Mouse (Mus musculus): ENCODE results near the gene Cyth2.

Gene Cyth2

DNA sequence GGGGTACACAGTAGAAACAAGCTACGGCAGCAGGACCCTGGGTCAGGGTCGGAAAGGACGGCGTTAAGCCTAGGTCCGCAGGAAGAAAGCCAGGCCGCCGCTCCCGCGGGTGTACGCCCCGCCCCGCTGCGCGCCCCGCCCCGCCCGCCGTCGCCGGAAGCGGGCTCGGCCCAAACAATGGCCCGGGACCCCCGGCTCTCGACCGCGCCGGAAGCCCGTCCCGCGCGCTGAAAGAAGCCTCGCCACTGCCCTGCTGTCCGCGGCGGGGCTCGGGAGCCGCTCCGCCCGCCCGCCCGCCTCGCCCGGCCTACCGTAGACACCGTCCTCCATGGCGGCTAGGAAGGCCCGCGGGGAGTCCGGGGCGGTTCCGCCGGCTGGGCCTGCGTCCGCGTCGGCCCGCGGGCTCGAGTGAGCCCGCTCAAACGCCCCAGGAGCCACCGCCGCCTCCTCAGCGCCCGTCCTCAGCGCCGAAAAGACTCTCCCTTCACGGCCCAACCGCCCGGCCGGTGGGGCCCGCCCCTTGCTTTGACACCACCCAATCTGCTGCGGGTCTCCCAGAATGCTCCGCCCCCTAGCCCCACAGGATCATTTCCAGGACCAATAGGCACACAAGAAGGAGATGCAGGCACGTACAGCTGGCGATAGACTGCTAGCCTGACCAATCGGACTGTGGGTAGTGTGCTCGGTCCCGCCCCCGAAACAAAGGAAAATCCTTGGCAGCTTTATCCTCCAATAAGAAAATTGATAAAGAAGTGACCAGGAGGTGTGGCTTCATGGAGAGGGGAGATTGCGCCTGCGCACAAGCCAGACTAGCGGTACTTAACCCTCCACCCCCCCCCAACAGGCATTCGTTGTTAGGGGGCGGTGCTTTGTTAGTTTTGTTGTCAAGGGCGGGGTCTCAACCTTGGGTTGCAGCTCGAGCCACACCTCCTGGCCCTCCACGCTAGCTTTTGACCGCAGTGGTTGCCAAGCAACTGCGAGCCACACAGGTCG, at the start of gene Cyth2:
Gene Cyth2 (minus strand): TSS at position 795 of the 993 bp plus-strand sequence.
- peak; percentile 99 to 100 for DNase-seq

DNA sequence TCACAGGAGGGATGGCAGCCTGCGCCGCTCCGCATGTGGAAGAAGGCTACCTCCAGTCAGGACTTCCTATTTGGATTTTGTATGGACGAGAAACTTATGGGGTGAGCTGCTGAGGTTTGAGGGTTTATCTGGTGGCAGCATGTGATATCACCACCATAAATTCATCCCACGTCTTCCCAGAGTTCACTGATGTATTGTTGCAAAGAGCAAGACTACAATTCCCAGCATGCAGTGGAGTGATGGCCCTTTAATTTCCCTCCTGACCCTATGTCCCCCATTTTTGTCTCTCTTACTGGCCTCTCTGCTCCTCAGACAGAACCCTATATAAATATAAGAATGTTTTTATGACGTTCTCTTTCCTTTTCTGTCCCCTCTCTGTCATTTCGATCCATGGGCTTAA, 48.4 kb upstream of the Cyth2 start:
- DNase-seq: no peak

DNA sequence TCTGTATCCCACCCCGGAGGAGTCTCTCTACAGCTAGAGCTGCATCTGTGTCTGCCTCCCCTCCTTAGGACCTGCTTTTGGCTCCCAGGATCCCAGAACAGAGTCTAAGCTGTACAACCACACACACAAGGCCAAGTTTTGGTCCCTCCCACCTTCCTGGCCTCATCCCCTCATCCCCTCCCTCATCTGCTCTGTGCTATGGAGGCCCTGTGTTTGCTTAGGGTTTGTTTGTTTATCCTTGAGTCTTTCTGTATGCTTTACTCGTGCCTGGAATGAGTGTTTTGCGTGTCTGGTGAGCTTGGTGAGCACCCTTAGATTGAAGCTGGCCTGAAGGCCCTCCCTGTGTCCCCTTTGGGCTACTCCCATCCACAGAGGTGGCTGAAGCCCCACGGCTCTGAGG, 44.6 kb upstream of the Cyth2 start:
- no peak for DNase-seq

DNA sequence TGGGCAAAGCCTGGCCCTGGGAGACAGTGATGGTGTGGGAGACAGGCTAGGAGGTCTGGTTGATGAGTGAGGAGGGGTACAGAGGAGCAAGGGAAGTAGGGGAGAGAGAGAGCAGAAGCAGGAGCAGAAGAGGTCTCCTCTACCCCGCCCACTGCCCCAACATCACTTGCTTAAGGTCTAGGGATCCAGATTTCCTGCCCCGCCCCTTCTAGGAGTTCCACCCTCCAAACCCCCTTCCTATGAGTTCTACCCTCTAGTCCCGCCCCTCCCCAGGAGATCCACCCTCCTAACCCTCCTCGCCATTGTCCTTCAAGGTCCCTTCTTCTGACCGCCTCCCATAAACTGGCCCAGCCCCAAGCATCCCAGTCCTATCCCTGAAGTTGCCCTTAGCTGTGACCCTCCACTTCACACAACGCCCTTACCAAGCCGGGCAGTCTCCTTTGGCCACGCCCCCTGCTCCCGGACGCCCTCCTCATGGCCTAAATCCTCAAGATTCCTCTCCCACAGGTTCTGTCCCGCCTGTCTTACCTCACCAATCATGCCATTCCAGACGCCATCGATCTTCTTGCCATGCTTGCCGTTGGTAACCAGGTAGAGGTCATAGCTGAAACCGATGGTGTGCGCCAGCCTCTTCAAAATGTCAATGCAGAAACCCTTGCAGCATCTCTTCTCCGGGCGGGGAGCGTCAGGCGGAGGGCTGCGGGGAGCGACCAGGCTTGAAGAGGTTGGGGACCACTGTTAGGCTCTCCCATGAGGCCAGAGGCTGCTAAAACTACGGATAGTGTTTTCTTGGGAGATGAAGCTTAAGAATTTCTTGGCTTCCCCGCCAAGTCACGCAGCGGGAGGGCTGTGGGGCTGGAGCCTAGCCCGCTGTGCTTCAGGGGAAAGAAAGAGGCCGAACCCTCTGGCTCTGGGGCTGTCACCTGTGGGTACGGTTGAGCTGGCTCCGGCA, 42.8 kb upstream of the Cyth2 start:
- peak in 1 of 2 experiments; percentile 44 for DNase-seq

DNA sequence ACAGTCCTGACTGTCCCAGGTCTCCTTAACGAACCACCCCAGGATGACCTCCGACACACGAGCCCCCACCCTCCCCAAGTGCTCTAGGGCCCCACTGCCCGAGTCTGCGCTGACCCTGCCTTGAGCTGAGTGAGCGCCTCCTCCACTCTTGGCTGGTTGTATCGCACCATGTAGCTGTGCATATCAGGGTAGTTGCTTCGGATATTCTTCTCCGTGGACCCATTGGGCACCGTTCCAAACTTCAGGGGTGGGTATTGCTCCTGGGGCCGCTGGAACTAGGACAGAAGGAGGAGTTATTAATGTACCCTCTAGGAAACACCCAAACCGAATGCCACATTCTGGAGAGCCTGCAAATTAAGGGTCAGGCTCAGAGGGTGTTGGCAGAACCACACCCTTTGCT, 38.7 kb upstream of the Cyth2 start:
- DNase-seq: no peak

DNA sequence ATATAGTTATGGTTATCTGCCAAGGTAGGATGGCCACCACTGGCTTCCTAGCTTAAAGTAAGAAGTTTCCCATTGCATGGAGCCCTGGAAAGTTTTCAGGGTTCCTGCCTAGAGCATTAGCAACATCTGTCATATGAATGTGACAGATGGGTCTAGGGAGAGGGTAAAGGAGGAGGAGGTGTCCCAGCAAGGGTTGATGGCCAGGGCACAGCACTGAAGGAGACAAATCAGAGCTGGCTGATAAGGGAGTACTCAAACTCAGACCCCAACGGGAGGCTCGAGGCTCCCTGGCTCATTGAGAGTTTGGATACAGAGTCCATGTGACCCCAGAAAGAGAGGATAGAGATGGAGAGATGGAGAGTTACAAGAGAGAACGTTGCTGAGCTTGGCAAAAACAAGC, 36.3 kb upstream of the Cyth2 start:
- no peak for DNase-seq

DNA sequence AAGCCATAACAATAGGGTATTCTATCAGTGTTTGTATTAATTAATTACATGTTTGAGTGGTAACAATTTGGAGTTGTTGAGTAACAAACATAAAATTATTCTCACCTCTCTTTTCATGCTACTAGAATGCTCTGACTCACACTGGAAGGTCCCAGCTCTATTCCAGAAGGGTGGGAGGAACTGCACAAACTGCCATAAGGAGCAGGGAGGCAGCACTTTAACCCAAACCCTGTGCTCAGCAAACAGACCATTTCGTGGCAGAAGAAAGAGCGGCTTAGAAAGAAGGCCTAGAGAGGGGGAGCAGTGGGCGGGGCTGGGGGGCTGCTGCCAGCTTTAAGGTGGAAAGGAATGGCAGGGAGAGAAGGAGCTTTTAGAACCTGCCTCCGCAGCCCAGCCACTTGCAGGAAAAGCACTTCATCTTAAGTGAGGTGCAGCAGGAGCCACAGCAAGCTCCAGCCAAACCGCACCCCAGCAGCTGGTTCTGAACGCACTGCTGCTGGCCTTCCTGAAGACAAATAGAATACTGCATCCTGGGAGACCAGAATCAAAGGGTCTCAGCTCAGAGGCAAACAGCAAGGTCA, 34.2 kb upstream of the Cyth2 start:
- DNase-seq: no peak

DNA sequence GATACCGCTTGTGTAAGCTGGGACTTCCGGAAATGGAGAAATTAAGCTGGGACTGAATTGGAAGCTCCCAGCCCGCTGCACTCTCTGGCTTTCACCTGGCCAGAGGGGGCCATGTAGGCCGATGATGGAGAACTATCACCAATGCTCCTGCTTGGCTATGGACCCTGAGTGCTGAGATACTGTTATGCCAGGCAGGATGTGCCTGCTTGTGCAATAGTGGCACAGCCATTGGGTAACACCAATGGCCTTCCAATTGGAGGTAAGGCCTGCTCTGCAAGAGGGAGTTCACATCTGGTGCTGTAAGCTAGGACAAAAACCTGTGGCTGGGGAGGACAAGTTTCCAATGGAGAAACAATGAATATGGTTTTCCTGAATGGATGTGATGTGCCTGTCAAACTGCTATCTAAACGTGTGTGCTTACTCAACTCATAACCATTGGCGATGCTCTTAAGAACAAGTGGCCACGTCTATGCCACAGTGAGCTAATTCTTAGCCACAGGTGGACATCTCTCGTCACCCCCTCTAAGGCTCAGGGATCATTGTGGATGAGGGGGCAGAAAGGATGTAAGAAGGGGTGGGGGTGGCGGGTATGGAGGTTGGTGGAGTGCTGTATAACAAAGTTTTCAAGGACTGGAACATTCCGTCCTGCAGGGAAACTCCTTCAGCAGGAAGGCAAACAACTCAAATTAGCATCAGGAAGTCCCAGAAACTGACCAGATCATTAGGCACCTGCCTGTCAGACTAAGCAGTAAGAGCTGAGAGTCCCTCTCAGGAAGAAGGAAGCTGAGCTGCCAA, 28.8 kb upstream of the Cyth2 start:
- no peak for DNase-seq

DNA sequence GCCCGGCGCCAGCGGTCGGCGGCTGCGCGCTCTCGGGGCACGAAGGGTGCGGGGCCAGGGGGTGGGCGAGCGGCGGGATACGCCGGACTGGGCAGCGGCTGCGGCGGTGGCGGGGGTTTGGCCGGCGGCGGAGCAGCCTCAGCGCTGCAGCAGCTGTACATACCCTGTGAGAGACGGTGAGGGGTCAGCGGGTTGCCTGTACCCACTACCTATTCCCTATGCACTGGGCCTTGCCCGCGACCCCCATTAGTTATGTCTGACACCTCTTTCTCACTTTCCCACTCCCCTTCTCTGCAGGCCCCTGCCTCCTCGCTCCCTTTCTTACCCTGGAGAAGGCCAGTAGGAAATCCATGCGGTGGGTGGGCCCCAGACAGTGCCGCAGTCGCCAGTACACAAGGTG, 19.5 kb upstream of the Cyth2 start:
- DNase-seq: no peak

DNA sequence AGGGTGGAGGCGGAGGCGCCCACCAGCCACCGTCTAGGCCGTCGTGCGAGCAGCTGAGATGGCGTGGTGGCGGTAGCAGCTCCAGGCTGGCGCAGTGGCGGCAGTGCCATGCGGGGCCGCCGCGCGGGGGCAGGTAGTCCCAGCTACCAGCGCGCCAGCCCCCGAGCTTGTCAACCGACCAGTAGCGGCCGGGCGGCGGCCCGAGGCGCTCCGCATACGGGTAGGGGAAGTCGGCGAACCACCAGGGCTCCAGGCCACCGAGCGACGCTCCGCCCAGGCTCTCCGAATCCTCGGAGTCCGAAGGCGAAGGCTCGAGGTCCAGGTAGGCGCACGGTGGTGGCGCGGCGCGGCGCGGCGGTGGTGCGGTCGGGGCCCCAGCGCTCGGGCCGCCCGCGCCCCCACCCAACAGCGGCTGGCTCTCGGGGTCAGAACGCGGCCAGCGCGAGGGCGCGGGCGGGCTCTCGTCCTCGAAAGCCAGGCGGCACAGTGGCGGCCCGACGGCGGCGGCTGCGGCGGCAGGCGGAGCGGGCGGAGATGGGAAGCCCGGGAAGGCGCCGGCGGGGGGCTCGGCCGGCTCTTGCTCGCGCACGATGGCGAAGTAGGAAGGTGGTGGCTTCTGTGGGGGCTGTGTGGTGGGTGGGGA, 18.9 kb upstream of the Cyth2 start:
- peak; percentile 12 to 49 for DNase-seq

DNA sequence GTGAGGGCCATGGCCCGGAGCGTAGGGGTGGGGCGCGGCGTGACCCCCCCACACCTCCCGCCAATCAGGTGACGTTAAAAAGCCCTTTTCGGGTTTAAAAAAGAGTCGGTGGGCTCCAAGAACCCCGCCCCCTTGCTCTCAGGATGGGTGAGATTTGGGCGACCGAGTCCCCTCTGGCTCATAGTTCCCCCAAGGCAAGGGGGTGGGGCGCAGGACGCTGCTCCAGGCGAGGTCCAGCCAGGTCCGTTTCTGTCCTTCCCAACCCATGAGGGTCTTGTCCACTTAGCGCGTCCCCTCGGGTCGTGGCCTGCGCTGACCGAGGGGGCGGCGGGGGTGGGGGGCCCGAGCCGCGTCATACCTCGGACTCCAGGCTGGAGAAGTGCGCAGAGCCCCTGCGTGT, 18.0 kb upstream of the Cyth2 start:
- DNase-seq: no peak

DNA sequence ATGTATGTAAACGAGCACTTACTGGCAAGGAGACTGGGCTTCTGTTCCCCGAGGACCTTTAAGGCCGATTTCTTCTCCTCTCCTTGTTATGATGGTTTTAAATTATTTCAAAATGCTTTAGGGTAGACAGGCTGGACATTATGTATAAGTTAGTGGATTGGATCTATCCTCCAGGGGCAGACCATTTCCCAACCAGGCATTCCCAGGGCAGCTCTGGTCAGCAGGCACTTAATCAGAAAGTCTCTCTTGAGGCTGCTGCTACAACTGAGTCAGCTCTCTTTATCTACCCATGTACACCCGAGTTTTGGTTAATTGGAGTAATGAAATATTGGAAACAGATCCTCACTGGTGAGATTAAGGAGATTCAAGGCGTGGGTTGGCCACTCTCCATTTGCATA, 16.7 kb upstream of the Cyth2 start:
- no peak for DNase-seq

DNA sequence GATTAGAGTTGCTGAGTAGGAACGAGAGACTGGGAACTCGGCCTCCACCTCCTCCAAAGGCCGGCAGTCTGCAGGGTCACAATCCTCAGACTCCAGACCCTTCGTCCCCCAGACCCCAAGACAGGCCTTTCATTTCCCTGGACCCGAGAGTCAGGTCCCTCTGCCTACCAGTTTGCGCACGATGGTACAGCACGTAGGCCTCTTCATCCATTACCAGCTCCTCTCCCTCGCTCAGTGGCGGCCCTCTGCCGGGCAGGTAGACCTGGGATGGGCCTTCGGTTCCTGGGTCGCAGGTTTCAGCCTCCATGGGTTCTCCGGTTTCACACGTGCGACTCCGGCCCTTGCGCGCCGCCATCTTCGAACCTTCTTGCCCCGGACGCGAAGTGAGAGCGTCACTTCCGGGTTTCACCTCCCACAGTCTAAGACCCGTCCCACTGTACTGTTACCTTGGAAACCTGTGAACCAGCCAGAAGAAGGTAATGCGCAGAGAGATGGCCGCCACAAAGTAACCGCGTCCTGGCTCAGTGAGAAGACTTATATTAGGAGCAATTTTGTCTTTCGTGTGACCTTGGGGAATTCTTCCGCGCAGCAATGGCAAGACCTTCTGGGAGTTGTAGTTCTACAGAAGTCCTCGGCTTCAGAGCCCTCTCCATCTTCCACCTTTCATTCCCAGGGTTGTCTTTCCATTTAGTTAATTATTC, 16.2 kb upstream of the Cyth2 start, which contains the start of gene Grwd1:
Gene Grwd1 (minus strand): TSS at position 518 of the 701 bp plus-strand sequence.
- peak; percentile 91 to 92 for DNase-seq

DNA sequence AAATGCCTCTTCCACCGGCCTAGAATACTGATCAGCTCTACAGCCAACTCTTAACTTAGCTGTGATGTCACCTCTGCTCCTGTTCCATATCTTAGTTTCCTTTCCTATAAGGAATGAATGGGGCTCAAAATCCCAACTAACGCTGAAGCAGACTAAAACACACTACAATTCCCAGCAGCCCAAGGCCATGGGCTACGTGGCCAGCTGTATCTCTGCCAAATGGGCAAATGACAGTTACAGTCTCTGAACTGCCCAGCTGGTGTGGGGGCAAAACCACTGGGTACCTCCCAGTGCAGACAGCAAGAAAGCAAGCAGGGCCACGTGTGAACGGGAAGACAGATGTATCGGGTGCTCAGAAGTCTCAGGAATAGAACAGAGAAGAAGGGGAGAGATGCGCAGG, 12.2 kb upstream of the Cyth2 start:
- DNase-seq: no peak

DNA sequence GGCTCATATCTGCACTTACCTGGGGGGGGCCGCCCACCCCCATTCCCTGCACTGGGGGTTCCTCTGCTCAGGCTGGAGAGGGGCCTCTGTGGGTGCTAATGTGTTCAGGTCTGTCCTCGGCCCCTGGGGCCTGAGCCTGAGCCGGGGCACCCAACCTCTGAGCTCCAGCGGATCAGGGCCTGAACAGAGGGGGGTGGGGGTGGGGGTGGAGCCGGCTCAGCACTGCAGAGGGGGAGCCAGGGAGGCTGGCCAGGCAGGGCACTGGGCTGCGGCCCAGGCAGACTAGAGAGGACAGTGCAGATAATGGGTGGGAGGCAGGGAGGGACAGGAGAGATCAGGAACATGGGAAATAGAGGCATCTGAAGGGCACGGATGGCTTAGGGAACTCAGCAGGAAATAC, 10.2 kb upstream of the Cyth2 start, which contains the start of gene Kcnj14:
Gene Kcnj14 (minus strand): TSS at position 185 of the 400 bp plus-strand sequence.
- DNase-seq: no peak

DNA sequence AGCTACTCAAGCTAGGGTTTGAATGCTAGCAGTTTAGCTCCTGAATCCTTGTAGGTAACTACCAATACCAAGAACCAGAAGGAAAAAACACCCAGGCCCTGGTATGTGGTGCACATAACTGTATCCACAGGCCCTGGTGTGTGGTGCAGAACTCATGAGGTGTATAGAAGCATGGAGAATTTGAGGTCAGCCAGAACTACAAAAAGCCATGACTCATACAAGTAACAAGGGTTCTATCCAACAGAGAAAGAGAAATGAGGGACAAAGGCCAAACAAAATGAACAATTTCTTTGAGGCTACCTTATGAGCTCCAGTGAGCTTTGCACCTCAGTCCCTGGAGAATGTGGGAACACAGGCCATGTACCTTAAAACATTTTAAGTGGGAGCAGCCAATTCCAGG, 6.5 kb upstream of the Cyth2 start:
- DNase-seq: no peak

DNA sequence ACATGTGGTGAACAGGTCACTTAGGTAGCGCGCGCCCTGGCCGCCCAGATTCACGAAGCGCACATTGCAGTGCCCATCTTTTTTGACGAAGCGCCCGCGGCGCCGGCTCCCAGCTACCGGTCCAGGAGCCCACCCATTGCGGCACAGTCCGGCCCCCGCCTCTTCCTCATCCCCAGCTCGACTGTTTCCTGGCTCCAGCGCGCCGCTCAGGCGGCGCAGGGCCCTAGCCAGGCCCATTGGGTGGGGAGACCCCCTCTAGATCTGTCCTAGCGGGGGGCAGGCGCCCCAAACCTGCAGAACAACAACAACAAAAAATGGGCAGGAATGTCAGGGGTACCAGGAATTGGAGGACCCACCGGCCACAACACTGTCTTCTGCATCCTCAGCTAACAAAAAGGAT, 5.5 kb upstream of the Cyth2 start:
- DNase-seq: no peak

DNA sequence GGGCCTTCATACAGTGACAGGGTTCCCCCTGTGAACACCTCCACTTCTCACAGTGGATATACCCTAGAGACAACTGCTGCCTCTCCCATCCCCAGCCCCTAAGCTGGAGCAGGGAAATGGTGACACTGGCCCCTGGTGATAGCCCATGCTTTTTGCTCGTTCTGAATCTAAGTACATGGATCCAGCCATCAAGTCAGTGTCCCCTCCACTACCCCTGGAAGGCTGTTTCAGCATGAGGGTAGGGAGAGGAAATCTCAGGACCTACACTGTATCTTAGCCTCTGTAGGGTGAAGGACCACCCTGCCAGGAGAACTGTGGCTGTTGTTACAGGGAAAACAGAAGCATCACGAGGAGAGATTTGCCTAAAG, 1.6 kb upstream of the Cyth2 start:
- no peak for DNase-seq

DNA sequence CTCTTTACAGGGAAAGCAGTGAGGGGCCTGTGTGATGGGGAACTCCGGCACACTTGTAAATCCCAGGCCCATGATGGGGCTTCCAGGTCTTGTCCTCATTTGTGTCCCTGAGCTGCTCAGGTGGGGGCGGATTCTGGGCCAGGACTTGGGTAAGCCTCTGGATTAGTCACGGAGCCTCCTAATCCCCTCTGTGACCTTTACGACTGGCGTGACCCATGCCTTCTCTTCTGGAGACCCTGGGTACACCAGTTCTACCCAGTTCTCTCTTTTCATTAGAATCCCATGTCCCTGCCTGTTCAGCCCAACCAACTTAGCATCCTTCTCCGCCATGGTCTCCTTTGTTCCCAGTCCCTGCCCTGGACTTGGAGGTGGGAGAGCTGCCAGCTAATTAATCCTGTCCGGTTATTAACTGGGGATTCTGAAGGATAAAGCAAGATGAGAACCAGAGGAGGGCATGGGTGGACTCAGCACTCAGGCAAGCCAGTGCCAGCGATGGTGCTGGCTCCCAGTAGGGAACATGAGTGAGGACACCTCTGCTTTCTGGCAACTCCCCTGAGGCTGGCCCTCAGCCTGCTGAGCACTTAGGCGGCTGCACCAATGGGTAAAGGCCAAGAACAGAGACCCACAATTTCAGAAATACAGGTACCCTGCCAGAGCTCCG, 1.1 kb upstream of the Cyth2 start:
- no peak for DNase-seq

DNA sequence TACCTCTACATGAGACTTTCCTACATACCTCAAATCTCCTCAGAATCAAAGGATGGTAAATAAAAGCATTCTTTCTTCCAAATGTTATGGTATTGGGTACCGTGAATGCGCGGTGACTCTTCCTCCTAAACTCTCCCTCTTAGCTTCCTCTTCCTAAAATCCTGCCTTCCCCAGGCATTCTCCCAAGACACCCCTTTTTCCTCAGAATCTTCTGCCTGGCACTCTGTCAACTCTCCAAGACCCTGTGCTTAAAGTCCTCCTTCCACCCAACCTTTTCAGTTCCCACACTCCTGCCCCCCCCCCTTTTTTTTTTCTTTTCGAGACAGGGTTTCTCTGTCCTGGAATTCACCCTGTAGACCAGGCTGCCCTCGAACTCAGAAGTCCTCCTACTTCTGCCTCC, 460 bp upstream of the Cyth2 start:
- DNase-seq: no peak
